Mouse (Mus musculus): ENCODE results near the gene Map9.

GRCm38 (mm10) chr3:82340111-82340510, 17.7 kb upstream of the Map9 start:
- TF ChIP-seq CTCF (IDR thresholded peaks at IDR 0.05; ENCODE audit: borderline replicate concordance, control insufficient read depth, extremely low read depth, insufficient read depth, low read length, poor library complexity) (no peak), POLR2A (IDR thresholded peaks at IDR 0.05; ENCODE audit: control insufficient read depth, extremely low read depth, insufficient read depth, low read length, poor library complexity) (no peak)

Data from thymus, adult 2 months (tissue).